Mouse (Mus musculus) lung, adult 2 months (tissue): ENCODE measurements around the gene Fmod. TPM values are rescaled to one million over a fixed set of nuclear protein-coding genes. Genes with fewer than 3 reads are reported as not detected.

Experiments
- DNase-seq: peaks from one replicate; pipeline ENCODE4 v3.0.0; 2022
- H3K4me1 ChIP-seq: fragments of 200-500 bp; 2 replicates; pipeline ENCODE4 v1.6.1; 2011; ENCODE audit warnings: low read length; ENCODE audit not compliant: control insufficient read depth, insufficient read depth
- H3K4me3 ChIP-seq: fragments of 200-500 bp; replicated peaks from 2 replicates; pipeline ENCODE3; 2011; ENCODE audit warnings: low read depth, mild to moderate bottlenecking, control low read depth, low read length; ENCODE audit errors: extremely low read depth
- CTCF ChIP-seq: fragments of 200-500 bp; IDR thresholded peaks from 2 replicates; pipeline ENCODE4 v1.5.1; 2011; ENCODE audit warnings: mild to moderate bottlenecking, low read length, control low read depth; ENCODE audit not compliant: insufficient read depth
- POLR2A ChIP-seq: fragments of 200-500 bp; IDR thresholded peaks from 2 replicates; pipeline ENCODE4 v1.6.1; 2011; ENCODE audit warnings: low read depth, mild to moderate bottlenecking, control low read depth, low read length, borderline replicate concordance; ENCODE audit errors: extremely low read depth
- WGBS: fragments of 180-500 bp; shearing (Covaris S2); methylation state at CpG from one replicate; pipeline ENCODE4 v1.1.7; 2018; 5-methylcytosine and 5-hydroxymethylcytosine counted together
- polyA plus RNA-seq: library from polyadenylated mRNA; depleted of rRNA; stranded (reverse); fragments of >200 nt; gene quantifications from 2 replicates; pipeline ENCODE4 v1.2.3, GENCODE M21; 2012

Gene Fmod
- polyA plus RNA-seq, 1 experiment: 14.2 TPM

- DNase-seq: peak; percentile 85
- peak; percentile 99 for TF ChIP-seq CTCF
- TF ChIP-seq POLR2A: no peak
- Histone ChIP-seq H3K4me1 (peaks cover 6% of the 10 kb centered on the region), H3K4me3 (no peak overlapping the region)
- 1% methylated on average over 6 of the region's 6 CpGs for WGBS
These were observed 16.2 kb downstream of the Fmod start for GRCm38 (mm10) chr1:134053207-134053606.

DNA sequence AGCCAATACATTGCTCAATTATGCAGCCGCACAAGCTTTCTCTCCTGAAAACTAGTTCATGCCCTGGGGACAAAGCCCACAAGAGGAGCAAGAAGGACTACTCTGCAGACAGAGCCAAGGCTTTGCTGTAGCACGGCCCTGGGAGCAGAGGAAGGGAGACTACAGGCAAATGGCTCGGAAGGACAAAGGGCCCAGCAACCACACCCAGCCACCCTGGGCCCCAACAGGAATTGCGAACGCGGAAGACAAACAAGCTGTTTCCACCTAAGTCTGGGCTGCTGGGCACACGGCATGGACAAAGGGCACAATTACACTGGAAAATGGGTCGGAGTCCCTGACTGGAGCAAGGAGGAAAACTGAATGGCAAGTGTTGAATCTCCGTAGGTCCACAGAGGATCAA, 18.0 kb downstream of the Fmod start:
- 52% methylated on average over 9 of the region's 9 CpGs for WGBS
- DNase-seq: no peak
- TF ChIP-seq POLR2A: peak; percentile 6; the same call in 1 of the 2 replicates
- TF ChIP-seq CTCF: no peak

DNA sequence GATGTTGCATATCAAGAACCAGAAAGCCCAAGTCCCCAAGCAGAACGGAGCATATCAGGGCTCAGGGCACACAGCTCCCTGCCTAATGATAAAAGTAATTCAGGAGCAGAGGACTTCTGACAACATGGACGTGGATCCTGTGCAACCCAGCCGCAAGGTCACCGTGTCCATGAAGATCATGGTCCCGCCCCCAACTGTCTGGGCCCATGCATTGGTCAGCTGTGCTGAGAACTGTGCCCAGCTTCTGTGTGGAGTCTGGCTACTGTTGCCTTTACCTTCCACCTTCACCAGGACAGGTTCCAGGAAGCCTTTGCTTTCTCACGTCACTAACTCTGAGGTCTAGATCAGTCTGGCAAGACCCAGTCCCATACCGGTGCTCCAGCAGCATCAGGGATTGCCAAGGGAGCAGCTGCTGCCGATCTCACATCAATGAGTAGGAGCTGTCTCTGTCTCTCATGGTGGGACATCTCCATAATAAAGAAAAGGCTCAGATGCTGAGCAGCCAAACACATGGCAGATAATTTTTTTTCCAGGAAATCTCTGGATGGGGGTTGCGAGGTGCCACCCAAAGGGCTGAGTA, 18.7 kb downstream of the Fmod start:
- TF ChIP-seq POLR2A (no peak), CTCF (no peak)
- DNase-seq: no peak
- 80% methylated on average over 9 of the region's 9 CpGs for WGBS
- no peak overlapping the region for H3K4me3 ChIP-seq
- peaks cover 13% of the 10 kb centered on the region for H3K4me1 ChIP-seq

More for the DNA sequence above, 18.0 kb downstream of the Fmod start:
- Histone ChIP-seq H3K4me3 (no peak overlapping the region), H3K4me1 (peaks cover 9% of the 10 kb centered on the region)

DNA sequence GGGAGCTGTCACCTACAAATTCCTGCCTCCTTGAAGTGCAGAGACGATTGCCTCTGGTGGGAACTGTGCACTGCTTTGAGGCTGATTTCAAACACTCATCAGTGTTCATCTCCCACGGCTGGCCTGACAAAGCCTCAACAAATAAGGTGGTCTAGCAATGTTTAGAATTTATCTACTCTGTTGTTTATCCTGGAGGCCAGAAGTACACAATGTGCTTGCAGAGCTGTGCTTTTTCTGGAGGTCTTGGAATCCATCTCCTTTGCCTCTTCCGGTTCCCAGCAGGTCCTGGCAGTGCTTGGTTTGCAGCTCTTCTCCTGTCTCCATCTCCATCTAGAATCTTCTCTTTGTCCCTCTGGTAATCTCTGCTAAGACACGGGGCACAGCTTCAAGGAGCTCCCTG, 19.2 kb downstream of the Fmod start:
- H3K4me3 ChIP-seq: no peak overlapping the region
- H3K4me1 ChIP-seq: peaks cover 13% of the 10 kb centered on the region
- WGBS: 46% methylated on average over 4 of the region's 4 CpGs
- DNase-seq: no peak
- TF ChIP-seq POLR2A (no peak), CTCF (no peak)

DNA sequence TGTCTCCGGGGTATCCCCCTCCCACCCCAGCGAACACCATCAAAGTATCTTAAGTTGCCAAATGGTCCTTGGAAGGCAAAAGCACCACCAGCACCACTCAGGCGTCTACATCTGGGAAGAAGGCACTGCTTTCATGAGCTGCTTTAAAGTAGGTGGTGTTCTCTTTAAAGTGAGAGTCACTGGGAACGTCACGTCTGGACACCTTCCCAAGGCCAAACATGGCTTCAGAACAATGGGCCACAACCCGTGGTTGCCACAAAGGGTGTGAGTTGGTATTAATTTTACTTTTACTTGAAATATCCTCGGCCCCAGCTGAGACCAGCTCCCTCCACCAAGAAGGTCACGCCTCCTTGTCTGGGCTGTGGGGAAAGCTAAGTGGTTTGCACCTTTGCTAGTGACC, 20.7 kb downstream of the Fmod start:
- peaks cover 22% of the 10 kb centered on the region for H3K4me1 ChIP-seq
- H3K4me3 ChIP-seq: no peak overlapping the region
- TF ChIP-seq CTCF (no peak), POLR2A (no peak)
- no peak for DNase-seq
- 63% methylated on average over 8 of the region's 8 CpGs for WGBS

DNA sequence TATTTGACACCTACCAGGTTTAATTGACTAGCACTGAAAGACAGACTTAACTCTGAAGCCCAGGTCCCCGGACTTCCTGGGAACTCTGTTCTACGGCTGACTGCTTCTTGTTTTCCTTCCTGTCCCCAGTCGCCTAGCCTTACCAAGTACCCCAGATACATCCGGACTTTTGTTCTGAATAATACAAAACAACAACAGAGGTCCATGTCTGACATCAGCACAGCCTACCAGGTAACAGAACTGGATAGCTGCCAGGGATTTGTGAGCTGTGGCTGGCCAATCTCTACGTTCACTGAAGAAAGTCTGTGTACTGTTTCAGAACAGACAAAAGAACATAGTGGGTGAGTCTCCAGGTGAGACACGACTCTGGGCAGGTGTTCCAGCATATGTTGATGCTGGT, 21.8 kb downstream of the Fmod start:
- H3K4me3 ChIP-seq: no peak overlapping the region
- no peak for TF ChIP-seq POLR2A
- TF ChIP-seq CTCF: no peak
- H3K4me1 ChIP-seq: peaks cover 33% of the 10 kb centered on the region
- no peak for DNase-seq
- 42% methylated on average over 6 of the region's 6 CpGs for WGBS

GRCm38 (mm10) chr1:134059739-134060695, 23.0 kb downstream of the Fmod start:
- Histone ChIP-seq H3K4me3 (peak overlapping the region; percentile 13), H3K4me1 (peaks cover 44% of the 10 kb centered on the region)
- DNase-seq: no peak
- TF ChIP-seq POLR2A (no peak), CTCF (peak; percentile 66)
- 46% methylated on average over 16 of the region's 16 CpGs for WGBS

- 2% methylated on average over 31 of the region's 31 CpGs for whole genome bisulfite sequencing
- peak; percentile 90 for DNase-seq
- TF ChIP-seq POLR2A: no peak; the same call in none of the 2 replicates
- TF ChIP-seq CTCF: no peak
- peaks cover 47% of the 10 kb centered on the region for H3K4me1 ChIP-seq
- H3K4me3 ChIP-seq: peak overlapping the region; percentile 61
These were observed 24.0 kb downstream of the Fmod start for GRCm38 (mm10) chr1:134060849-134061569.

GRCm38 (mm10) chr1:134061915-134062314, 24.9 kb downstream of the Fmod start:
- TF ChIP-seq POLR2A (no peak), CTCF (no peak)
- Histone ChIP-seq H3K4me1 (peaks cover 55% of the 10 kb centered on the region), H3K4me3 (no peak overlapping the region)
- 75% methylated on average over 3 of the region's 3 CpGs for WGBS
- no peak for DNase-seq
